Mouse (Mus musculus): ENCODE measurements around the gene Wdcp.

DNA sequence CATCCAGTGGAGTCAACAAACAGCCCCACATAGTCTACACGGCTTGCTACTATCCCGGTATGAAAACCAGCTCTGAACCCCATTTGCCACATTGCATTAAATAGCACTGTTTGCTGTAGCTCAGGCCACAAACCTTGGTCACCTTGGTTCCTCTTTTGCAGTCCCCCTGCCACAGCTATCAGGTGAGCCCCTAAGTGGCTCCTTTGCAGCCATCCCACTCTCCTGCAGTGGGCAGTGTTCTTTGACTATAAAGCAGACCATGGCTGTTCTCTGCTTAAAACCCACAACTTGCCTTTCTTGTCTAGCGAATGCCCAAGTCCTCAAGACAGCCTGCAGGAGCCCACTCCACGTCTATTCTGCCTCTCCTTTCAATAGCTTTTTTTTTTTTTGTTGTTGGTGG lies 29.2 kb downstream of the Wdcp start:
- no peak for TF ChIP-seq EP300 (IDR thresholded peaks at IDR 0.05)
- no peak; the same call in 1 of the 2 replicates for TF ChIP-seq CTCF (IDR thresholded peaks at IDR 0.05)

Measured in lung, postnatal 0 days (tissue).